Mouse (Mus musculus) embryonic fibroblast, embryonic 13.5 days (primary cell): ENCODE data around the gene Olfr1016. TPM values are rescaled to one million over a fixed set of nuclear protein-coding genes. Genes with fewer than 3 reads are reported as not detected.

Experiments
- H3K27ac ChIP-seq: 2 replicates; pipeline ENCODE4 v1.5.1; 2012; ENCODE audit warnings: low read length, control low read depth, inconsistent platforms; ENCODE audit not compliant: insufficient read depth
- H3K4me1 ChIP-seq: 2 replicates; pipeline ENCODE4 v1.6.1; 2011; ENCODE audit warnings: low read length; ENCODE audit not compliant: control insufficient read depth, insufficient read depth
- H3K4me3 ChIP-seq: 2 replicates; pipeline ENCODE4 v1.5.1; 2011; ENCODE audit warnings: mild to moderate bottlenecking, control low read depth, low read length; ENCODE audit not compliant: insufficient read depth
- CTCF ChIP-seq: IDR thresholded peaks from 2 replicates; pipeline ENCODE4 v1.5.1; 2011; ENCODE audit warnings: mild to moderate bottlenecking, control low read depth, low read length, moderate library complexity, borderline replicate concordance; ENCODE audit not compliant: insufficient read depth
- POLR2A ChIP-seq: IDR thresholded peaks from 2 replicates; pipeline ENCODE4 v1.6.1; 2011; ENCODE audit warnings: low read depth, mild to moderate bottlenecking, control low read depth, low read length, moderate library complexity
- polyA plus RNA-seq: library from polyadenylated mRNA; stranded (reverse); fragments of >200 nt; gene quantifications from 2 replicates; pipeline ENCODE4 v1.2.4, GENCODE M21; 2011; ENCODE audit warnings: low read depth; ENCODE audit not compliant: missing spikeins, insufficient read length

Gene Olfr1016
- not detected in 2 replicates for polyA plus RNA-seq

DNA sequence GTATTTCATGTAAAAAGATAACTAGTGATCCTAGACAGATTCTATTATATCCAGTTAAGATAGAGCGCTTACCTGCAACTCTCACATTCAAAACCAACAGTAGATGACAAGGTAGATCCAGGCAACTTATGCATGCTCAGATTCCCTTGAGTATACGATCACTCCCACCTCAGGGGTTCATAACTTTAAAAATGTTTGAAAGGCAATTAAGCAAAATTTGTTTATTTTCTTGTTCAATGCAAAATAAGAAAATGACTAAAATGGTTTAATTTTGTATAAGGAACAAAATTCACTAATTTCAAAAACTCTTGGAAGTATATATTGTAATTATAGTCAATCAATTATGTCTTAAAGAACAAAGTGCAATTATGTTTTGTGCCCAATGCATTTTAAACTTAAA, at the start of gene Olfr1016:
Olfr1016 (minus strand) TSS at position 101 of the 400 bp plus-strand sequence.
- Histone ChIP-seq H3K4me1 (no peaks in the 10 kb centered on the region), H3K4me3 (no peak within 1 kb of the TSS), H3K27ac (no peak within 1 kb of the TSS)
- TF ChIP-seq POLR2A, result no peak
- no peak for TF ChIP-seq CTCF

DNA sequence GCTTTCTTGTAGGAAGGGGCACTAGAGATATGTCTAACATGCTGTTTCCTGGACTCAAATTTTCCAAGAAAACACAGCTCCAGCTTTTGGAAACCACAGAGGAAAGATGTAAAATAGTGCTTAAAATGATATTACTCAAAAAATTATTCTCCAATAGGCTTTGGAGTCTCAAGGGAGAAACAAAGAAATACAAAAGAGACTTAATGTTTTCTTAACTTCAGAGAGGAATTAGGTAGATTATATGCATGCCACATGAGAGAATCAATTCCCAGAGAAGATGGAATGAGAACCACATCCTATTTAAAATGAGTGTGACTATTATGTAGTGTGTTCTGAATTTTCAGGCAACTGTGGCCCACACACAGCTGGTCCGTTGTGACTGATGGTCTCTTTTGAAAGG, 44.4 kb upstream of the Olfr1016 start, which contains the start of gene Olfr1020:
Olfr1020 (plus strand) TSS at position 301 of the 400 bp plus-strand sequence.
- no peak within 1 kb of the TSS for H3K27ac ChIP-seq
- no peaks in the 10 kb centered on the region for H3K4me1 ChIP-seq
- no peak within 1 kb of the TSS for H3K4me3 ChIP-seq
- TF ChIP-seq POLR2A, result no peak
- no peak for TF ChIP-seq CTCF

DNA sequence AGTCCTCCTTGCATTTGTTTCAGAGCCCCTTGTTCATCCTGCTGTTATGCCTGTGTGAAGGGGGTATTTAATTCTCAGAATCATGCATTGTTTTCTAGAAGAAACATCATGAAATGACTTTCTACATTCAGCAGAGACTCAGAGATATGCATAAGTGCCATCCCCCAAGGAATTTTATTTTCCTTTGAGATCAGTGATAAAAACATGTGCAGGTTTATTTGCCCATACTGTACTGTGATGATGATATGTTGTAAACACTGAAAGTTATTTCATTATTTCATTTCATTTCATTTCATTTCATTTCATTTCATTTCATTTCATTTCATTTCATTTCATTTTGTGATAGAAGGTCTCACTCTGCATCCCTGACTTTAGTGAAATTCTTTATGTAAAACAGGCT, 43.0 kb upstream of the Olfr1016 start, which contains the start of gene Olfr1019:
Olfr1019 (minus strand) TSS at position 101 of the 400 bp plus-strand sequence.
- H3K4me3 ChIP-seq, result no peak within 1 kb of the TSS
- H3K4me1 ChIP-seq, result no peaks in the 10 kb centered on the region
- TF ChIP-seq POLR2A (no peak), CTCF (no peak)
- H3K27ac ChIP-seq, result no peak within 1 kb of the TSS

DNA sequence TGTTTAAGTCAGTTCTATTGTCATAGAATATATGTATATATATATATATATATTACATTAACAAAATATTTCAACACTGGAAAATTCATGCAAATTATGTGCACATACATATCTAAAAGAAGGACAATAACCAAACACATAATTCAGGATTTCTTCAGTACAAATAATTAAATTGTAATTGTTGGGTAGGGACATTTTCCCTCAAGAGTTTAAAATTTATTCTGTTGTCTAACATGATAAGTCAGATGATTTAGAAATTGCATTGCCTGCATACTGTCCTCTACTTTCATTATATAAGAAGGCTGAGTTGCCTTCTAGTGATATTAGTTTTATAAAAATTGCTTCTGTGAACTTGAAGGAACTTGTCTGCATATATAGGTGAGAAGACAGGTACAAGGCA, 15.8 kb upstream of the Olfr1016 start, which contains the start of gene Olfr1018:
Olfr1018 (plus strand) TSS at position 301 of the 400 bp plus-strand sequence.
- Histone ChIP-seq H3K27ac (no peak within 1 kb of the TSS), H3K4me1 (no peaks in the 10 kb centered on the region), H3K4me3 (no peak within 1 kb of the TSS)
- TF ChIP-seq CTCF (no peak), POLR2A (no peak)

DNA sequence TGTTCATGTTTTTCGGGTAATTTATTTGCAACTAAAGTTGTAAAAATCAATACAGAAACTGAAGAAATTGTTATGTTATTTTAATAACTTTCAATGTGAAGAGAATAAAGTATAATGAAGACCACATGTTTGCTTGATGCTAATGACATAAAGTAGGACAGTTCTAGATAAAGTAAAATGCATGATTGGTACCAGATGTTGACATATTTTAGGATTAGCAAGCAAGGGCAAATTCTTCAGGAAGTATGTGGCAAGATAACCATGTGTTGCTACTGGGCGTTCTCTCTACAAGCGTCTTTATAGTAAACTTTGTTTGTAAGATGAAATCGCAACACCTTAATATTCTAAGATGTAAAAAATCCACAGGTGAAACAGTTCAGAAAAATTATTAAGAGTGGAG, 2.2 kb upstream of the Olfr1016 start:
- Histone ChIP-seq H3K4me1 (no peaks in the 10 kb centered on the region), H3K27ac (no peak overlapping the region), H3K4me3 (no peak overlapping the region)
- TF ChIP-seq POLR2A (no peak), CTCF (no peak)

DNA sequence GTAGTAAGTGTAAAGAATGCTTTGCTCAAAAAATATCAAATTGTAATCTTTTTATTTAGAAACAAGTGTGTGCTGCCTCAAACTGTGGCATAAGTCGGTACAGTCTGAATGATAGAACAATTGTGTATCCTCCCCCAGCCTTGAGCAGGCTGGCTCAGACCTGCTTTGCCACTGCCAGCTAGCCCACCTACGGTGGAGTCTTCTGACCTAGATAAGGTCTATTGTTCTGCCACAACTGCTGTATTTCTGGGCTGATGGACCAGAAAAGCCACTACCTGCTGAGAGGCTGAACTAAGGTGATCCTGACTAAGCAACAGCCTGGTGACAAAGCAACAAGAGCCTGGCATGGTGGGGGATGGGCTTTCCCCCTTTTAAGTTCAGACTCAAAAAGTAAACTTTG, 10.0 kb downstream of the Olfr1016 start:
- no peak overlapping the region for H3K27ac ChIP-seq
- TF ChIP-seq POLR2A (no peak), CTCF (no peak)
- no peak overlapping the region for H3K4me3 ChIP-seq
- H3K4me1 ChIP-seq, result no peaks in the 10 kb centered on the region

DNA sequence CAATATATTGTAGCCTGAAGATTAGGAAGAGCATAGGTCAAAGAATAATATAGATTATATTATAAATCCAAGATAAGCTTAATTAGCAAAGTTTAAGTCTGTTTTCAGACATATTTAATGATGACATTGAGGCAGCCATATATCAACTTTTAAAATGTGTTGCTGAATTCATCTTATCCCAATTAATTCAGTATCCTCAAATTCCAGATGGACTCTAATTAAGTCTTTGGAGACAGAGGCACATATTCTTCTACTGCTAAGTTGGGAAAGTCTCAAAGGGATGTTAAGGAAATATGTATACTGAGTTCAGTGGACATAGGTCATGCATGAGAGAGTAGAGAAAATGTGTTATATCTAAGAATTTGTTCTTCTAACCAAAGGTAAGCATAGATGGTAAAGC, 20.6 kb downstream of the Olfr1016 start, which contains the start of gene Olfr1015:
Olfr1015 (plus strand) TSS at position 301 of the 400 bp plus-strand sequence.
- TF ChIP-seq POLR2A (no peak), CTCF (no peak)

DNA sequence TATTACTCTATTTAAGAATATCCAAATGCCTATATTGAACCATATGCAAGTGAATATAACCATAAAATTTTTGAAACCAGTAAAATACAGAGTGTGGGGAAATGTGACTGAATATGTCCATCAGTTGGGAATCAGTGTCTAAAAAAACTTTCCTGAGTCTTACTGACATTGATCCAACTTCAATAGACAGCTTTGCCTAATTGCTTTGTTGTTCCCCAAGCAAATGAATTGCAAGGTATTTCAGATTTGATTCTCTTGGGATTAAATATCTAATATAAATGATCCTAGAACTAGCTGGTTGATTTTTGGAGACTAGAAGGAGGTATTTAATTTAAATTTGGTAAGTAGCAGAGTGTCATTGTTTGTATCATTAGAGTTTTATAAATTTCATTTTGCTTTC, 29.9 kb downstream of the Olfr1016 start, which contains the start of gene Olfr1014:
Olfr1014 (plus strand) TSS at position 301 of the 400 bp plus-strand sequence.
- Histone ChIP-seq H3K4me1 (no peaks in the 10 kb centered on the region), H3K27ac (no peak within 1 kb of the TSS), H3K4me3 (no peak within 1 kb of the TSS)
- TF ChIP-seq CTCF, result no peak
- TF ChIP-seq POLR2A, result no peak

More for the DNA sequence above, 20.6 kb downstream of the Olfr1016 start, which contains the start of gene Olfr1015:
- no peak within 1 kb of the TSS for H3K27ac ChIP-seq
- H3K4me3 ChIP-seq, result no peak within 1 kb of the TSS
- no peaks in the 10 kb centered on the region for H3K4me1 ChIP-seq

DNA sequence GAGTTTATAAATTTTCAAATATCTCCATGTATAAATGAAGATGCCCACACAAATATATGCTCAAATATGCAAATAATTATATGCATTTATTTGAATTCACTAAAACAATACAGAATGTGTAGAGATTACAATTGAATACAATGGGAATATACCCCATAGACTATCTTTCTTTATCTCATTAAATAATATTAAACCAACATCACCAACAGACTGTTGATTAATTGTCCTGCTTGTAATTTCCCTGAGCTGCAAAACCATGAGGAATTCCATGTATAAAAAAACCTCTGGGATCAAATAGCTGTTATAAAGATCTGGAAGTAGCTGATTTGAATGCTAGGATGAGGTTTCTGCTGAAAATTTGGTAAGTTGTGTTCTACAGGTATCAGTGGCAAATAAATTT, 35.5 kb downstream of the Olfr1016 start, which contains the start of gene Olfr1013:
Olfr1013 (plus strand) TSS at position 301 of the 400 bp plus-strand sequence.
- Histone ChIP-seq H3K4me3 (no peak within 1 kb of the TSS), H3K27ac (no peak within 1 kb of the TSS), H3K4me1 (no peaks in the 10 kb centered on the region)
- TF ChIP-seq POLR2A, result no peak
- TF ChIP-seq CTCF, result no peak

DNA sequence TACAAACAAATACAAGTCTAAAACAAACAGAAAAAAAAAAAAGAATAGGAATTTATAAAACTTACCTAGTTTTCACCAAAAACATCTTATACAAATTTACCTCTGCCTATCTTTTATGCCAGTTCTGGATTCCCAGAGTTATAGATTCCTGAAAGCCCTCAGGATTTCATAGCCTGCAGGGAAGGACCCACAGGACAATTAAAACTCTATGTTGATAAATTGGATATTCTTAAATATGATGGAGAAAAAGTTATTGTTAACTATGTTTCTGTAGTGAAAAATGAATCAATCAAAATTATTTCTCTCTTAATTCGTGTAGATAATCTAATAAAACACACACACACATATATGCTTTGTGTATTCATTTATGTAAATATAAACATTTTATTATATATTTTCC, 39.7 kb downstream of the Olfr1016 start, which contains the start of gene Olfr1012:
Olfr1012 (minus strand) TSS at position 101 of the 400 bp plus-strand sequence.
- TF ChIP-seq POLR2A (no peak), CTCF (no peak)
- no peak within 1 kb of the TSS for H3K4me3 ChIP-seq
- H3K27ac ChIP-seq, result no peak within 1 kb of the TSS
- no peaks in the 10 kb centered on the region for H3K4me1 ChIP-seq
